Mouse (Mus musculus) E14TG2a.4 (cell line): ENCODE measurements around the gene Trpc7.

Experiments used
- H3K27me3 ChIP-seq: 2 replicates; pipeline ENCODE4 v1.6.1; 2014; ENCODE audit warnings: low read length, control low read depth; ENCODE audit not compliant: insufficient read depth
- H3K36me3 ChIP-seq: 2 replicates; pipeline ENCODE4 v1.6.1; 2014; ENCODE audit warnings: low read length, control low read depth; ENCODE audit not compliant: insufficient read depth
- H3K4me1 ChIP-seq: replicated peaks from 2 replicates; pipeline ENCODE4 v1.6.1; 2014; ENCODE audit warnings: low read depth, low read length, control low read depth
- H3K4me3 ChIP-seq: replicated peaks from 2 replicates; pipeline ENCODE4 v1.5.1; 2014; ENCODE audit warnings: mild to moderate bottlenecking, low read length
- H3K9me3 ChIP-seq: 2 replicates; pipeline ENCODE4 v1.6.1; 2014; ENCODE audit warnings: low read length, control low read depth
- CTCF ChIP-seq: conservative IDR thresholded peaks from 2 replicates; pipeline ENCODE4 v1.5.1; 2014; ENCODE audit warnings: low read length
- NANOG ChIP-seq: IDR thresholded peaks from 2 replicates; pipeline ENCODE4 v1.6.1; 2014; ENCODE audit warnings: borderline replicate concordance, low read length, mixed read lengths
- POU5F1 ChIP-seq: IDR thresholded peaks from 2 replicates; pipeline ENCODE4 v1.6.1; 2014; ENCODE audit warnings: low read length, borderline replicate concordance

Trpc7 gene

DNA sequence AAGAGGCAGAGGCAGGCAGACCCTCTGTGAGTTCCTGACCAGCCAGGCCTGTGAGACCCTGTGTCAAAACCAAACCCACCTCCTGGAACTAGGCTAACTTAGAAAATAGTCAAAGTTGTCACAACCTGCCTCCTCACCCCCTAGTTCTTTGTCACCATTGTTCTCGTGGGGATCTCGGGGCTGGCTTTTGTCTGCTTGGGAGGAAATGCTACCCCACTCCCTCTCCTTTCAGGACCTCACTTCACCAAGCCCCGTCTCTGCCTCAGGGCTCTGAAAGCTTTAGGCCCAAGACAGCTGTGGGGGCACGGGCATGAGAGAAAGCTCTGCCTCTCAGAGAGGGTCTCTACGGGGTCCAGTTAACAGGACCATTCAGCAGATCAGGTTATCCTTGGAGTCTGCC is 144.0 kb downstream of the Trpc7 start:
- Histone ChIP-seq H3K9me3 (no peaks in the 10 kb centered on the region), H3K36me3 (no peaks in the 10 kb centered on the region), H3K4me3 (no peak overlapping the region), H3K27me3 (peaks cover 86% of the 10 kb centered on the region), H3K4me1 (peaks cover 20% of the 10 kb centered on the region)
- TF ChIP-seq NANOG (no peak), POU5F1 (no peak), CTCF (no peak)

DNA sequence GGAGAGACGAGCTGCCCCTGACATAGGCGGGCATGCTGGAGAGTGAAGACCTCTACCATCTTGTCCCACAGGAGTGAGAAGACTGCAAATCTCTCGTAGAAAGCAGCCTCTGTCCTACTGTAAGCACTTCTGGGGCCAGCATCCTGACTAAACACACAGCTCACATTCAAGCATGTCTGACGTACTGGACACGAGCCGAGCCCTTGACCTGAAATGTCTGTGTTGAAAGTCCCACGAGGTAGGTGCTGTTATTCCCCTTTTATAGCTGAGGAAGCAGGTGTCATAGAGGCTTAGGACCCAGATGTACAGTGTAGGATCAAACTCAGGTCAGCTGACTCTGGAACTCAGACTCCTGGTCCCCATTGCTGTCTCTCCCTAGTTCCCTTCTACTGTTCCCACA is 146.4 kb downstream of the Trpc7 start:
- no peak overlapping the region for H3K4me3 ChIP-seq
- no peaks in the 10 kb centered on the region for H3K36me3 ChIP-seq
- peaks cover 62% of the 10 kb centered on the region for H3K27me3 ChIP-seq
- peaks cover 20% of the 10 kb centered on the region for H3K4me1 ChIP-seq
- H3K9me3 ChIP-seq, result no peaks in the 10 kb centered on the region
- TF ChIP-seq NANOG, result no peak
- no peak for TF ChIP-seq POU5F1
- no peak for TF ChIP-seq CTCF

GRCm38 (mm10) chr13:56747554-56747953 is 148.2 kb downstream of the Trpc7 start:
- peaks cover 45% of the 10 kb centered on the region for H3K27me3 ChIP-seq
- TF ChIP-seq NANOG (no peak), POU5F1 (no peak), CTCF (no peak)
- H3K4me3 ChIP-seq, result no peak overlapping the region

DNA sequence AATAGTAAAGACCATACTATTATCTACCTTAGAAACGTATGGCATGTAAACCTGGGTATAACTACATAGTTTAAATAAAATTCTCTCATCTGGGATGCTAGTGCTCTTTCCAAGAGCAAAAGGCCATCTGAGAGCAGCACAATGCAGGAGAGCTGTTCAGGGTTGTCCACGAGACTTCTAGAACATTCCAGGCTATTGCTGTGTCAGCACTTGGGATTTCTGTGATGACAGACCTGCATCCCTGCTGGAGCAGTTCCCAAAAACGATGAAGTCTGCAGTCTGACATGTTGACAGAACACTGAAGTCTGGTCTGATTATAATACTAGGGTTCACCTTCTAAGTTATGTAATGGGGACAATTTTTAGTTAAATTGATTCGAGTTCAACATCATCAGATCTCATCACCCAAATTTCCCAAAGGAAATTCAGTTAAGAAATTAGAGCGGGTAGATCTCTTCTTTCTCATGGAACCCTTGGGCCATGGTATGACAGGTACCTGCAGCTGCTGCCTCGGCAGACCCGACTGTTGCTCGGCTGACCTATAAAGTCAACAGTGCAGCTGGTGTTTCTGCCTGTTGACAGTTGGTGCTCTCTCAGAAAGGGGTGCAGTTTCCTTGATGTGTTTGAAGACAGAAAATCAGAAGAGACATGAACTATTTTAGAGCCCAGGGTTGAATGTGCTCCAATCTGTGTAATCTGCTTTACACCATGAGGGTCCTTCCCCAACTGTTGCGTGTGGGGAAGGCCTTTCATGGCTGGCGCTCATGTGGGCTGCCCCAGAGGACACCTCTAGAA is 148.9 kb downstream of the Trpc7 start:
- H3K4me1 ChIP-seq, result peaks cover 4% of the 10 kb centered on the region
- peaks cover 38% of the 10 kb centered on the region for H3K27me3 ChIP-seq

More at GRCm38 (mm10) chr13:56747554-56747953, 148.2 kb downstream of the Trpc7 start:
- H3K9me3 ChIP-seq, result no peaks in the 10 kb centered on the region
- H3K4me1 ChIP-seq, result peaks cover 10% of the 10 kb centered on the region
- H3K36me3 ChIP-seq, result no peaks in the 10 kb centered on the region

GRCm38 (mm10) chr13:56742325-56742901 is 153.4 kb downstream of the Trpc7 start:
- Histone ChIP-seq H3K4me1 (0 out of 2 replicates have a peak, but pooled peaks cover 3% of the 10 kb centered on the region), H3K36me3 (peaks cover 20% of the 10 kb centered on the region), H3K9me3 (no peaks in the 10 kb centered on the region), H3K4me3 (no peak overlapping the region), H3K27me3 (no peaks in the 10 kb centered on the region)
- TF ChIP-seq NANOG, result no peak
- no peak for TF ChIP-seq CTCF
- TF ChIP-seq POU5F1, result no peak

More for the DNA sequence above, 148.9 kb downstream of the Trpc7 start:
- H3K4me3 ChIP-seq, result no peak overlapping the region
- no peaks in the 10 kb centered on the region for H3K9me3 ChIP-seq
- no peaks in the 10 kb centered on the region for H3K36me3 ChIP-seq
- no peak for TF ChIP-seq NANOG
- TF ChIP-seq CTCF, result no peak
- TF ChIP-seq POU5F1, result no peak

- H3K9me3 ChIP-seq, result no peaks in the 10 kb centered on the region
- 0 out of 2 replicates have a peak, but pooled peaks cover 3% of the 10 kb centered on the region for H3K4me1 ChIP-seq
- TF ChIP-seq NANOG, result no peak
- no peak for TF ChIP-seq POU5F1
- TF ChIP-seq CTCF, result no peak
- no peaks in the 10 kb centered on the region for H3K27me3 ChIP-seq
- no peak overlapping the region for H3K4me3 ChIP-seq
- peaks cover 20% of the 10 kb centered on the region for H3K36me3 ChIP-seq
These were observed 154.1 kb downstream of the Trpc7 start for GRCm38 (mm10) chr13:56741691-56742090.

GRCm38 (mm10) chr13:56740496-56740895 is 155.3 kb downstream of the Trpc7 start:
- H3K36me3 ChIP-seq, result peaks cover 25% of the 10 kb centered on the region
- H3K4me3 ChIP-seq, result no peak overlapping the region
- 0 out of 2 replicates have a peak, but pooled peaks cover 3% of the 10 kb centered on the region for H3K4me1 ChIP-seq
- TF ChIP-seq CTCF (no peak), POU5F1 (no peak), NANOG (no peak)
- no peaks in the 10 kb centered on the region for H3K27me3 ChIP-seq
- no peaks in the 10 kb centered on the region for H3K9me3 ChIP-seq

DNA sequence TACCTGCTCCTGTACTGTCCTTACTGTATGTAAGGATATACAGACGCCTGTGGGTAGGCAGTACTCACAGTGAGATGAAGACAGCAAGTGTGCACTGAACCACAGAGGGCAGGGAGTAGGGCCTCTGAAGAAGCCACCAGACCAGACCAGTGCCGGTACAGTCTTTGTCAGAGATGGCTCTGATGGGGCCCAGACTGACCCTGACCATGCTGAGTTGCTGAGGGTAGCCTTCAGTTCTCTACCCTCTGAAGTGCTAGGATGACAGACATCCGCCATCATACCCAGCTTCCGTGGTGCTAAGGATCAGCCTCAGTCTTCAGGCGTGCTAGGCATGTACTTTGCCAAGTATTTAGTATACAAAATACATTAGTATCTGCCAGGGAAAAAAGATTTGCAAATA is 156.2 kb downstream of the Trpc7 start:
- H3K4me3 ChIP-seq, result no peak overlapping the region
- H3K4me1 ChIP-seq, result 0 out of 2 replicates have a peak, but pooled peaks cover 3% of the 10 kb centered on the region
- TF ChIP-seq CTCF (no peak), POU5F1 (no peak), NANOG (no peak)
- no peaks in the 10 kb centered on the region for H3K27me3 ChIP-seq
- H3K36me3 ChIP-seq, result peaks cover 32% of the 10 kb centered on the region
- H3K9me3 ChIP-seq, result no peaks in the 10 kb centered on the region
